Mouse (Mus musculus): ENCODE results near the gene Grin2a.

The Grin2a gene

GRCm38 (mm10) chr16:9617215-9617614 is 378.1 kb downstream of the Grin2a start:
- no peak for DNase-seq

DNA sequence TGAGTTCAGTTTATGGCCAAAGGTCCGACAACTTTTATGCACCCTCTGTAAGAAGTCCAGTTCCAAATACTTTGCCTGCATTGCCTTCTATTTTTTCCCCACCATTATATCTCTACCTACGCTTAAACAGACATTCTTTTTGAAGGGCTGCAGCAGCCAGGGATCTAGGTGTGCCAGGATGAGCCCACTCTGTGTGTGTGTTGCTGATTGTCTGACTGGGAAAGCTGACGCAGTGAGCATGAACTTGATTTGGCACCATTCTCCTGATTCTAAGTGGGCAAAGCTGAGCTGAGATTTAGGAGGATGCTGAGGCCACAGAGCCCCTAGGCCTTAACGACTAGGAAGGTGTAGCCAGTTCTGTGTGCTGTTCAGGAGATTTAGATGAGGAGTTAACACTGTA is 378.6 kb downstream of the Grin2a start:
- DNase-seq: no peak

GRCm38 (mm10) chr16:9612596-9612995 is 382.8 kb downstream of the Grin2a start:
- DNase-seq: peak; percentile 7

DNA sequence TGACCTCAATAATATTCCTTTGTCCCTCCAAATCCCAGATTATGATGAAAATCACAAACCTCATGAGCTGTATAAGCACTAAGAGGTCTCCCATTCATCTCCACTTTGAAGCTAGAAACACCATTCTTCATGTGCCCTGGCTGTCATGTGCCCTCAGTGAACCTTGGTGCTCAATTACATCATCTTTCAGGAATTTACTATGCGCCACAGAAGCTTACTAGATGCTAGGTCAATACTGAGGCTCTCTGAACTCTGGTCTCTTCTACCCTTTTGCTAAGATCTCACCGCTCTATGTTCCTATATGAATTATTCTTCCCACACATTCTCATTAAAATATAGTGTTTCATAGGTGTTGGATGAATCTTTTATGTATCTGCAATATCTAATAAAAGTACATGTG is 387.9 kb downstream of the Grin2a start:
- DNase-seq: no peak

DNA sequence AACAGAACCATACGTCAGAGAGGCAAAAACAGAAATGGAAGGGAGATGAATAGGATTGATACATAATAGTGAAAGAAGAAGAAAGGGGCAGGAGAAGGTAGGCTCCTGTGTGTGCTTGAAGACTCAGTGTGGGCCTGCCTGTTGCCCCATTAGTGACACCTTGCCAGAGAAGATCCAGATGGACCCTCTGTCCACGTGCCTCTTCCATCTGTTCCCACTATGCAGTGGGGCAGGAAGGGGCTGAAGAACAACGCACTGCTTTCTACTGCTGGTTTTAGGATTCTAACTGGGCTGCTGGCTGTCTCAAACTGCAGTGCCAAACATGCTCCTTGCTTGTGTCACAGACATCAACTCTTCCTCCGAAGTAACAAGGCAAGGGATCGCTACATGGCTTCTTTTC is 391.4 kb downstream of the Grin2a start:
- no peak for DNase-seq

DNA sequence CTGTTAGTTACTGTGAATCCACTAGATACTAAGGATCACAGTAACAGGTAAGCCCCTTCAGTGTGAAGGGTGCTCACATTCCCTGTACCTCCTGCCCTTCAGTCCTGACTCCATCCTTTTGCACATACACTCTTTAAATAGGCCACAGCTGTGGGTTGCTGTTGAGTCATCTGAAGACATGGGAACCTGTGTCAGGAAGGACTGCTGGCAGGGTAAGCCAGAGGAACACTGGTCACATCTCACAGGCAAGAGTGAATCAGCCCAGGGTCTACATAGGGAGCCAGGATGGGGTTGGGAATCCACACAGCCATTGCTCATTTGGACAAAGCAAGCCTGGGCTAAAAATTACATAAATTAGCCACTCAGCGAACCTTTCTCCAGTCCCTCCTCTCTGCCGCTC is 392.8 kb downstream of the Grin2a start:
- DNase-seq: no peak

DNA sequence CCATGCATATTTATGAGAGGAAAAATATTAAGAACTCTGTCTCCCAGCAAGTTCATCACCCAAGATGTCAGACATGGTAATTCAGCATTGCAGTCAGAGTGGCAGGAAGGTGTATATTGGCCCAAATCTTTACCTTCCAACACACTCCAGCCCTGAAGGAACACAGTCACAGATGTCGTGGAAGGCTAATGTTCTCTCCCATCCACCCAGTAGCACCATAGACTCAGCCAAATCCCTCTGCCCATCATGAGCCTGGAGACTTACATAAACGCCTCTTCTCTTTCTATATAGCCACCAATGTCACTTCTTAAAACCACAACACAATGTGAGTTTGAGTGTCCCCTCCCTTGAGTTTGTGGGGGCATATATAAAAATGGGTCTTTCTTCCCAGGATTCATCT is 406.2 kb downstream of the Grin2a start:
- DNase-seq: no peak

GRCm38 (mm10) chr16:9588431-9588830 is 406.9 kb downstream of the Grin2a start:
- DNase-seq: no peak

GRCm38 (mm10) chr16:9583981-9584380 is 411.4 kb downstream of the Grin2a start:
- no peak for DNase-seq

DNA sequence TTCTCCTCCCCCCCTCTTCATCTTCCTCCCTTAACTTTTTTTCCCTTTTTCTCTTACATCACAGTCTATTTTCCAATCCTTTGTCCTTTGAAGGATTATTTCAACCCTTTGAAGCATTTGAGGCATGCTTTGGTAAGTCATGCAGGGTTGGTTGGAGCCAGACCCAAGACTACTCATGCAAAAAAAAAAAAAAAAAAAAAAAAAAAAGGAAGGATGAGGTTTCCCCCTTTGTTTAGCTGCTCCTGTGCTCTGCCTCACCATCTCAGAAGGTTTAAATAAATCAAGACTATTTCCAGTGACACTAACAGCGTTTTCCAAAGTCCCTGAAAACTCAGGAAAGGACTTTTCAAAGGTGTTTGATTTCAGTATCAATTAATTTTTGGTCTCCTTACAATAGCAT is 423.6 kb downstream of the Grin2a start:
- DNase-seq: no peak

GRCm38 (mm10) chr16:9567286-9567685 is 428.1 kb downstream of the Grin2a start:
- DNase-seq: no peak

- peak; percentile 44 for DNase-seq
Measured at GRCm38 (mm10) chr16:9561816-9562215, 433.5 kb downstream of the Grin2a start.

DNA sequence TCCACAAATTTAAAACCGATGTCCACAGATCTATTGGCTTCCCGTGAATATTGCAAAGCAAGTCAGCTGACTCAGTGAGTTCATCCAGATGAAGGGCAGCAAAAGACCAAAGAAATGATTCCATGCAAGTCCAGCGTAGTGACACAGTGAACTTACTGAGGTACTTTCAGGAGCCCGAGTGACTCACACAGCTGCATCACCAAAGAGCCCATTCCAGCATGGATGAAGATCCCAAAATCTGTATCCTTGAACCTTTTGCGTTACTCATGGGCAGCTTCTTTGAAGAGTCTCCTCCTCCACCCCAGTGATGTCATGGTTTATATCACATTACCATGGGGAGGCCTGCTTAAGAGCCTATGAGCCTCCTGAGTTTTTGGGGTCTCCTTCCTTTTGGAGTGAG is 460.2 kb downstream of the Grin2a start:
- no peak for DNase-seq

GRCm38 (mm10) chr16:9533564-9534332 is 461.6 kb downstream of the Grin2a start:
- peak; percentile 29 for DNase-seq

DNA sequence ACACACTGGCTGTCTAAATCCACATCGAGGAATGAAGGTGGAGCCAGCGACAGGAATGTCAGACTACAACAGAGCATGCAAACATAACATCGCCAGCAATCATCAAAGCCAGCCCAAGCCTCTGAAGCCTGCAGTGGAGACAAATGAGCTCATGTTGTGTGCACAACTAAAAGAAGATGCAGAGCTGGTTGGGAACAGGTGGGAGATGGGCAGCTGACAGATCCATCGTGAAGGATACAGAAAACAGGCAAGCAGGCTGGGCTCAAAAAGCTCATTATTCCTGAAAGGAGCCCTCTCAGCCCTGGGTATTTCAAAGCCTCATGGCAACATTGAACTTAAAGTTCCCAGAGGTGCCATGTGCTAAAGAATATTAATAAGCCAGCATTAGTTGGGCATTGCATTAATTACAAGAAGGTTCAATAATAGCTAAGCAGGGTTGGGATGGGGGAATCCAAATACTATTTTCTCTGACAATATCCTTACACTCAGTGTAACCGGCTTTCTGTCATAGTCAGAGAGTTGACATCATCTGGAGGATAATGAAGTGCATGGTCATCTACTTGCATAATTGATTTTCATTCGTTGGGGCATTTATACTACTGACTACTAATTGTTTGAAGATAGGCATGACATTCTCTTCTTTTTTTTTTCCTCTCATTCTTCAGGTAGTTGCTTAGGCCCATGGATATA is 462.4 kb downstream of the Grin2a start:
- no peak for DNase-seq

- DNase-seq: no peak
Measured at GRCm38 (mm10) chr16:9527214-9527613, 468.1 kb downstream of the Grin2a start.

DNA sequence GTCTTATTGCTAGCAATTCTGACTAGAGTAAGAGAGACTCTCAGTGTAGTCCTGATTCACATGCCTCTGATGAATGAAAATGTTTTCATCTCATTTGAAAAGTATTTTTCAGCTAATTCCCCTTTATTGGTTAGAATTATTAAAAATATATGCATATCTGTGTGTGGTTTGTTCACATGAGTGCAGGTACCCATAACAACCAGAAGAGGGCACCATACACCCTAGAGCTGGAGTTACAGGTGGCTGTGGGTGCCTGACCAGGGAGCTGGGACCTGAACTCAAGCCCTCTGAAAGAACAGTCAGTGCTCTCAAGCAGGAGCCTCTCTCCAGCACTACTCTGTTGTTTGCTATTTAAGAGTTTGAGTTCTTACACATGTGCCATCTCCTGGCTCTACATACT is 472.0 kb downstream of the Grin2a start:
- no peak for DNase-seq
